Mouse (Mus musculus): ENCODE results near the gene Ttc23. TPM values are rescaled to one million over a fixed set of nuclear protein-coding genes. Genes with fewer than 3 reads are reported as not detected.

Gene Ttc23
- polyA plus RNA-seq, 1 experiment from 2014 or later: 14.7 TPM

DNA sequence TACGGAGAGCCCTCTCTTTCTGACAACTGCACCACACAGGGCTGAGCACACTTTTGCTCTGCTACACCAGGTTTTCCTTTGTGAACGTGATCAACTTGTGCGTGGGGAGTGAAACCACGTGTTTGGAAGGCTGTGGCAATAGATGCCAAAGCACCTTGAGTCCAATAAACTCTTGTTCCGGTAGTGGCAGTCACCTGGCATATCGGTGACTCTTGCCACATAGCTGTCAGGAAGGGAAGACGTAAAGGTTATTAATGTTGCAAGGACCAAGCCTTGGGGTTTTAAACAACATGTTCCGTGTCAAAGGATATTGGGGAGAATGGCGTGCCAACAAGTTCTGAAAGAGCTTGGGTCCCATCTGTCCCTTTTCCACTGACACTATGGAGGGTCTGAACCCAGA lies 125.0 kb downstream of the Ttc23 start:
- no peak for ATAC-seq
- no peaks in the 10 kb centered on the region for H3K36me3 ChIP-seq (ENCODE audit: control insufficient read depth, insufficient read depth, low read length)
- H3K27ac ChIP-seq (ENCODE audit: low read depth, low read length): no peak overlapping the region
- H3K27me3 ChIP-seq (replicated peaks; ENCODE audit: control insufficient read depth, insufficient read depth, low read length): no peaks in the 10 kb centered on the region
- no peaks in the 10 kb centered on the region for H3K9me3 ChIP-seq (replicated peaks; ENCODE audit: control insufficient read depth, low read length)
- no peak for DNase-seq (ENCODE audit: low spot score)
- no peak overlapping the region for H3K4me3 ChIP-seq (ENCODE audit: low read depth, low read length)
- 89% methylated on average over 9 of the region's 9 CpGs for WGBS
- H3K9ac ChIP-seq (ENCODE audit: low read length): no peak overlapping the region
- no peak overlapping the region for H3K4me2 ChIP-seq (ENCODE audit: low read length)
- H3K4me1 ChIP-seq (ENCODE audit: control insufficient read depth, insufficient read depth, low read length): no peaks in the 10 kb centered on the region

DNA sequence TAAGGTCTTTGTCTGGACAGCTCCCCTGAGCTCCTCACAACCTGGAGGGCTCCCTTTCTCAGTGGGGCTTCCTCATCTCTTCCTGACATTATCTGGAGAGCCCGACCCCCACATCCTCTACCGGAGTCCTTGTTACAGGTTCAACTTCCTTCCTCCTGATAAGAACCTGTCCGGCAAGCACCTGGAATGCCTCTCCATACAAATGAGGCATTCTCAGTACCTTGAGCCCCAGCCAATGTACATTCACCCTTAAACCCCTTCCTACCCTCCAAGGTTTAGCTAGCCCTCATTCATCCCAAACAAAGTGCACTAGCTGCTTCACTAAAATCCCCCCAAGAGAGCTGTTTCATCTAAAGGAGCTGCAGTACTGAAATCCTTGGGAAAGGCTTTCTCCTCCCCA lies 128.4 kb downstream of the Ttc23 start:
- no peaks in the 10 kb centered on the region for H3K9me3 ChIP-seq (replicated peaks; ENCODE audit: control insufficient read depth, low read length)
- DNase-seq (ENCODE audit: low spot score) (no peak), ATAC-seq (no peak)
- H3K9ac ChIP-seq (ENCODE audit: low read length): no peak overlapping the region
- H3K27me3 ChIP-seq (replicated peaks; ENCODE audit: control insufficient read depth, insufficient read depth, low read length): no peaks in the 10 kb centered on the region
- no peak overlapping the region for H3K27ac ChIP-seq (ENCODE audit: low read depth, low read length)
- 85% methylated on average over 3 of the region's 3 CpGs for WGBS
- no peak overlapping the region for H3K4me2 ChIP-seq (ENCODE audit: low read length)
- no peak overlapping the region for H3K4me3 ChIP-seq (ENCODE audit: low read depth, low read length)
- H3K36me3 ChIP-seq (ENCODE audit: control insufficient read depth, insufficient read depth, low read length): no peaks in the 10 kb centered on the region
- no peaks in the 10 kb centered on the region for H3K4me1 ChIP-seq (ENCODE audit: control insufficient read depth, insufficient read depth, low read length)

DNA sequence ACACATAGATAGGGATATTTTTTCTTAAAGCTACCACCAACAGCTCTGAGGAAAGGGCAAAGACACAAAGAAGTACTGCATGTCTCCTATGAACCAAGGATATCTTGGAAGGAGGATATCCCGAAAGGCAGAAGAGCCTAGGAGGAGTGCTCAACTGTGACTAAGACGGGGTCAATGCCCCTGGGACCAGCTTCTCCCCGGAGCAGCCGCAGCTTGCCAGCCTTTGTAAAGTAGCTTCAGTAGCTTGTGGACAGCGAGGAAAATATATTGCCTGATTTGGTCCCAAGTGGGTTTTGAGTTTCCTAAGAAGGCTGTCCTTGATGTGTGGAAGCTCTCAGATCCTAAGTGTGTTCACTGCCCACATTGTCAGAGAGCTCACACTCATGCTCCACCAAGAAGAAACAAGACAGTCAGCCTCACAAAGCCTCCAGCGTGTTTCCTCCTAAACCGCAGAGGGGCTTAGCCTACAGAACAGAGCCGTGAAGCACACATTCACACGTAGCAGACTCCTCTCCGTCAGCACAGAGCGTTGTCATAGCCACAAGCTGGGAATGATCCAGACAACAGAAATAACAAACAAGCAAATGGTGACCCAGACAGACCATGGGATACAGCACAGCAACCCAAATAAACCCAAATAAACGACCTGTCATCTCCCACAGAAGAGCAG lies 129.6 kb downstream of the Ttc23 start:
- no peak overlapping the region for H3K9ac ChIP-seq (ENCODE audit: low read length)
- DNase-seq (ENCODE audit: low spot score): peak; percentile 43
- H3K27ac ChIP-seq (ENCODE audit: low read depth, low read length): no peak overlapping the region
- H3K4me2 ChIP-seq (ENCODE audit: low read length): no peak overlapping the region
- no peak for ATAC-seq
- no peaks in the 10 kb centered on the region for H3K36me3 ChIP-seq (ENCODE audit: control insufficient read depth, insufficient read depth, low read length)
- H3K27me3 ChIP-seq (replicated peaks; ENCODE audit: control insufficient read depth, insufficient read depth, low read length): no peaks in the 10 kb centered on the region
- H3K4me1 ChIP-seq (ENCODE audit: control insufficient read depth, insufficient read depth, low read length): no peaks in the 10 kb centered on the region
- H3K9me3 ChIP-seq (replicated peaks; ENCODE audit: control insufficient read depth, low read length): no peaks in the 10 kb centered on the region
- H3K4me3 ChIP-seq (ENCODE audit: low read depth, low read length): no peak overlapping the region
- 57% methylated on average over 12 of the region's 12 CpGs for WGBS

DNA sequence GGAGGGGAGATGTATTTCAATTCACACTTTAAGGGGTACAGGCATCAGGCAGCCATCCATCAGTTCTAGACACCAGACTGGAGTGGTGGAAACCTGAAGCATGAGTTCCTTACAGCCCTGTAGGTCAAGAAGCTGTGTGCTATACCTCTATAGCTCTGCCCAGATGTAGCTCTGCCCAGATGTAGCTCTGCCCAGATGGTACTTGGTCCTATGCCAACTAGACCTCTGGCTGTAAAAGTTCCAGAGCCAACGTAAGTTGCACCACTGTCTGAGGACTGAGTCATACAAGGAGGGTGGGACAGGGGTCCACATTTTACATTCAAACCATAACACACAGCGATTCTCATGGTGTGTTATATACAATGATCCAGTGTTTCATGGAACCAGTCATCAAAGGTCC lies 140.7 kb downstream of the Ttc23 start:
- Histone ChIP-seq H3K4me2 (ENCODE audit: low read length) (no peak overlapping the region), H3K4me3 (ENCODE audit: low read depth, low read length) (no peak overlapping the region), H3K27ac (ENCODE audit: low read depth, low read length) (no peak overlapping the region), H3K9ac (ENCODE audit: low read length) (no peak overlapping the region), H3K36me3 (ENCODE audit: control insufficient read depth, insufficient read depth, low read length) (no peaks in the 10 kb centered on the region), H3K4me1 (ENCODE audit: control insufficient read depth, insufficient read depth, low read length) (no peaks in the 10 kb centered on the region), H3K27me3 (replicated peaks; ENCODE audit: control insufficient read depth, insufficient read depth, low read length) (no peaks in the 10 kb centered on the region), H3K9me3 (replicated peaks; ENCODE audit: control insufficient read depth, low read length) (no peaks in the 10 kb centered on the region)
- no peak for DNase-seq (ENCODE audit: low spot score)
- no peak for ATAC-seq
- WGBS: 75% methylated on average over 2 of the region's 2 CpGs

DNA sequence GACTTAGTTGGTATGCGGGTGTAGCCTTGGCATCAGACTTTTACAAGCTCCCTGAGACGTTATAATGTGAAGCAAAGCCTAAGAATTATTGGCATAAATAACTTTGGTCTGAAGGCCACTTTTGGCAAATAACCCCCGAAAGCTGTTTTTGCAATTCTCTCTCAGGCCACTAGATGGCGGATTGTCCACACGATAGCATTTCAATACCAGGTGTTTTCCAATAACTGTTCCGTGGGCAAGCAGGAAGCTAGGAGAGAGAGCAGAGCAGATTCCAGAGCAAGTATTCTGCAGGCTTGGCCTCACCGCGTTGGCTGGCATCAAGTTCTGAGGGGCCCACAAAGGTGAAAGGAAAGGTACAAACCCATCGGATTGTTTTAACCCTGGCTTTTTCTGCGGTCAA lies 141.5 kb downstream of the Ttc23 start:
- H3K4me2 ChIP-seq (ENCODE audit: low read length): no peak overlapping the region
- no peak overlapping the region for H3K27ac ChIP-seq (ENCODE audit: low read depth, low read length)
- no peaks in the 10 kb centered on the region for H3K4me1 ChIP-seq (ENCODE audit: control insufficient read depth, insufficient read depth, low read length)
- no peaks in the 10 kb centered on the region for H3K9me3 ChIP-seq (replicated peaks; ENCODE audit: control insufficient read depth, low read length)
- no peaks in the 10 kb centered on the region for H3K36me3 ChIP-seq (ENCODE audit: control insufficient read depth, insufficient read depth, low read length)
- 15% methylated on average over 10 of the region's 10 CpGs for WGBS
- DNase-seq (ENCODE audit: low spot score) (peak; percentile 84), ATAC-seq (0 out of 2 replicates have a peak, but pooled peaks have one; percentile 52)
- no peak overlapping the region for H3K4me3 ChIP-seq (ENCODE audit: low read depth, low read length)
- H3K27me3 ChIP-seq (replicated peaks; ENCODE audit: control insufficient read depth, insufficient read depth, low read length): no peaks in the 10 kb centered on the region
- no peak overlapping the region for H3K9ac ChIP-seq (ENCODE audit: low read length)

DNA sequence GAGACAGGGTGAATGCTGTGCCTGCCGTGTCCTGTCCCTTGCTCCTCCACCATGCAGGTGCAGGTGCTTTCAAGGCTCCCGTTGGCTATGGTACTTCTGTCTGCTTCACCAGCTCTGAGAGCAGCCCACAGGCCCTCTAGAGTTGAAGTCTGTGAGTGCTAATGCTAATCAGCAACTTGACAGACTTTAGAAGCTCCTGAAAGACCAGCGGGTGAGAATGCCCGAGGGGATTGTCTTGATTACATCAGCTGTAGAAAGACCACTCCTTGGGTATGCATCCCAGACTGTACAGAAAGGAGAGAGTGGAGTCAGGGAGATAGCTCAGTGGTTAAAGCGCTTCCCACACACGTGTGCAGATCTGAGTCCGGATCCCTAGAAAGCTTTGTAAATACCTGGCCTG lies 144.0 kb downstream of the Ttc23 start:
- Histone ChIP-seq H3K4me3 (ENCODE audit: low read depth, low read length) (no peak overlapping the region), H3K9ac (ENCODE audit: low read length) (no peak overlapping the region), H3K36me3 (ENCODE audit: control insufficient read depth, insufficient read depth, low read length) (no peaks in the 10 kb centered on the region), H3K4me2 (ENCODE audit: low read length) (no peak overlapping the region), H3K9me3 (replicated peaks; ENCODE audit: control insufficient read depth, low read length) (no peaks in the 10 kb centered on the region), H3K4me1 (ENCODE audit: control insufficient read depth, insufficient read depth, low read length) (no peaks in the 10 kb centered on the region), H3K27me3 (replicated peaks; ENCODE audit: control insufficient read depth, insufficient read depth, low read length) (no peaks in the 10 kb centered on the region), H3K27ac (ENCODE audit: low read depth, low read length) (no peak overlapping the region)
- no peak for ATAC-seq
- 52% methylated on average over 7 of the region's 7 CpGs for WGBS
- DNase-seq (ENCODE audit: low spot score): no peak

DNA sequence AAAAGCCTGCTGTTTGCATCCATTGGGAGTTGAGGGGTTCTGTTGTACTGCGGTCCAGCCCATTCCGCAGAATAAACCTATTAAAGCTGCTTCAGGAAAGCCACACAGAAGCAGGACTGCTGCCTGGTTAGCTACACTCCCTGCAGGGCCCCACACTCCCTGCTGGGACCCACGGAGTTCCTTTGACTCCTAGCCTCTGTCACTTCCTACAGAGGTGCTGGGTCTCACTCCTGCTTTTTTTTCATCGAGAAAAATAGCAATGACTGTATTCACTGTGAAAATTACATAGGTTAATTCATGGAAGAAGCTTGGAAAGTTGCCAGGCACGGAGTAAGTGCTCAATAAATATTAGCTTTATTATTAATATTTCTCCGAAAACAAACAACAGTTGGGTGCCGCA lies 146.2 kb downstream of the Ttc23 start:
- Histone ChIP-seq H3K9me3 (replicated peaks; ENCODE audit: control insufficient read depth, low read length) (no peaks in the 10 kb centered on the region), H3K36me3 (ENCODE audit: control insufficient read depth, insufficient read depth, low read length) (no peaks in the 10 kb centered on the region), H3K27me3 (replicated peaks; ENCODE audit: control insufficient read depth, insufficient read depth, low read length) (no peaks in the 10 kb centered on the region), H3K4me3 (ENCODE audit: low read depth, low read length) (no peak overlapping the region), H3K4me1 (ENCODE audit: control insufficient read depth, insufficient read depth, low read length) (no peaks in the 10 kb centered on the region), H3K4me2 (ENCODE audit: low read length) (no peak overlapping the region), H3K9ac (ENCODE audit: low read length) (no peak overlapping the region), H3K27ac (ENCODE audit: low read depth, low read length) (no peak overlapping the region)
- DNase-seq (ENCODE audit: low spot score): no peak
- WGBS: 72% methylated on average over 7 of the region's 7 CpGs
- ATAC-seq: no peak

DNA sequence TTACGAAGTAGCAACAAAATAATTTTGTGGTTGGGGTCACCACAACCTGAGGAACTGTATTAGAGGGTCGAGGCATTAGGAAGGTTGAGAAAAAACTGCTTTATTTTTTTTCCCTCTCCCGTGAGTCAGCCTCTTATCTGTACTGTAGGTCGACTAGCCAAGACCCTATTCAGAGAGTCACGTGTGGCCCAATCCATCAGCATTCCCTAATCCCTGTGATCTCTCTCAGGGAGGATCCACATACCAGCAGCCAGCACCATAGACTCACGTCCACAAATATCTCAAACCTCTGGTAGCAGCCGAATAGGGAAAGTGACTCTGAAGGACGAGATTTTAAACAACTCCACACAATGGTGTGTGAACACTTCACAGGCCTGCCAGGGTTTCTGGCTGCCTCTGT lies 149.9 kb downstream of the Ttc23 start:
- no peak overlapping the region for H3K4me2 ChIP-seq (ENCODE audit: low read length)
- ATAC-seq: no peak
- H3K9me3 ChIP-seq (replicated peaks; ENCODE audit: control insufficient read depth, low read length): no peaks in the 10 kb centered on the region
- 45% methylated on average over 8 of the region's 8 CpGs for WGBS
- no peak overlapping the region for H3K4me3 ChIP-seq (ENCODE audit: low read depth, low read length)
- no peaks in the 10 kb centered on the region for H3K36me3 ChIP-seq (ENCODE audit: control insufficient read depth, insufficient read depth, low read length)
- no peaks in the 10 kb centered on the region for H3K4me1 ChIP-seq (ENCODE audit: control insufficient read depth, insufficient read depth, low read length)
- no peaks in the 10 kb centered on the region for H3K27me3 ChIP-seq (replicated peaks; ENCODE audit: control insufficient read depth, insufficient read depth, low read length)
- no peak overlapping the region for H3K27ac ChIP-seq (ENCODE audit: low read depth, low read length)
- DNase-seq (ENCODE audit: low spot score): no peak
- no peak overlapping the region for H3K9ac ChIP-seq (ENCODE audit: low read length)

DNA sequence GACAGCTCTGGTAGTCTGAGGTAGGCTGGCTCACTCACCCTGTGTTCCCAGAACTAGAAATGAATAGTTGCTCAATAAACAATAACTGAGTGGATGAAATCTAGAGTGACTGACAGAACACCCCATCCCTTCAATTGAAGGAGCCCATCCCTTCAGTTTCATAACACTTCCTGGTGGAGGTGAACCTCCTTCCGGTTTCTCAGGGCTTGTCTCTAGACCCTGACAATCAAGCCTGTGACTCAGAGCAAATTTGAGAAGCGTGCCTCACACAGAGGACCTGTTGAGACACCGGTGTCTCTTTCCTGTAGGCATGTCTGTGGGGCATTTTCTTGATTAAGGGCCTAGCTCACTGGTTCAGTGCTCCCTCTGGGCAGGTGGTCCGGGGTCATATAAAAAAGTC lies 151.3 kb downstream of the Ttc23 start:
- H3K36me3 ChIP-seq (ENCODE audit: control insufficient read depth, insufficient read depth, low read length): no peaks in the 10 kb centered on the region
- 92% methylated on average over 4 of the region's 4 CpGs for WGBS
- H3K4me3 ChIP-seq (ENCODE audit: low read depth, low read length): no peak overlapping the region
- peaks cover 5% of the 10 kb centered on the region; the same call in 1 of the 2 replicates for H3K27me3 ChIP-seq (replicated peaks; ENCODE audit: control insufficient read depth, insufficient read depth, low read length)
- H3K9me3 ChIP-seq (replicated peaks; ENCODE audit: control insufficient read depth, low read length): no peaks in the 10 kb centered on the region
- DNase-seq (ENCODE audit: low spot score) (no peak), ATAC-seq (no peak)
- no peaks in the 10 kb centered on the region for H3K4me1 ChIP-seq (ENCODE audit: control insufficient read depth, insufficient read depth, low read length)
- no peak overlapping the region for H3K9ac ChIP-seq (ENCODE audit: low read length)
- no peak overlapping the region for H3K27ac ChIP-seq (ENCODE audit: low read depth, low read length)
- no peak overlapping the region for H3K4me2 ChIP-seq (ENCODE audit: low read length)
